Mouse (Mus musculus) liver, embryonic 15.5 days (tissue): ENCODE measurements around the gene Slc38a6. TPM values are rescaled to one million over a fixed set of nuclear protein-coding genes. Genes with fewer than 3 reads are reported as not detected.

Experiments used
- ATAC-seq: fragments of 200-750 bp; cut with Nextera tagmentation; 2 replicates; pipeline ENCODE4 v1.8.0; 2017; ENCODE audit warnings: moderate number of reproducible peaks, mild to moderate bottlenecking, moderate library complexity; ENCODE audit not compliant: insufficient read depth
- H3K27ac ChIP-seq: fragments of 300-500 bp; sonication (generic); replicated peaks from 2 replicates; pipeline ENCODE4 v1.5.1; 2015; ENCODE audit warnings: mild to moderate bottlenecking, inconsistent platforms
- H3K27me3 ChIP-seq: fragments of 300-500 bp; sonication (generic); 2 replicates; pipeline ENCODE4 v1.6.1; 2015; ENCODE audit warnings: mild to moderate bottlenecking, inconsistent platforms
- H3K36me3 ChIP-seq: fragments of 300-500 bp; sonication (generic); replicated peaks from 2 replicates; pipeline ENCODE4 v1.6.1; 2015; ENCODE audit warnings: moderate library complexity, mild to moderate bottlenecking, inconsistent platforms
- H3K4me1 ChIP-seq: fragments of 300-500 bp; sonication (generic); replicated peaks from 2 replicates; pipeline ENCODE4 v1.6.1; 2015; ENCODE audit warnings: inconsistent platforms
- H3K4me2 ChIP-seq: fragments of 300-500 bp; sonication (generic); 2 replicates; pipeline ENCODE4 v1.6.1; 2015; ENCODE audit warnings: moderate library complexity, mild to moderate bottlenecking, inconsistent platforms
- H3K4me3 ChIP-seq: fragments of 300-500 bp; sonication (generic); replicated peaks from 2 replicates; pipeline ENCODE4 v1.5.1; 2015; ENCODE audit warnings: mild to moderate bottlenecking, inconsistent platforms
- H3K9ac ChIP-seq: fragments of 300-500 bp; sonication (generic); 2 replicates; pipeline ENCODE4 v1.6.1; 2015; ENCODE audit warnings: moderate library complexity, mild to moderate bottlenecking, inconsistent platforms
- H3K9me3 ChIP-seq: fragments of 300-500 bp; sonication (generic); replicated peaks from 2 replicates; pipeline ENCODE4 v1.6.1; 2016; ENCODE audit warnings: inconsistent platforms
- WGBS: fragments of 180-500 bp; shearing (Covaris S2); methylation state at CpG from one replicate; pipeline ENCODE4 v1.1.7; 2015; ENCODE audit warnings: mixed read lengths; ENCODE audit not compliant: insufficient replicate concordance; 5-methylcytosine and 5-hydroxymethylcytosine counted together
- polyA plus RNA-seq: library from polyadenylated mRNA; unstranded; fragments of >200 nt; fragmentation: Nextera tagmentation; extraction: Ambion mirVana; gene quantifications from 2 replicates; pipeline ENCODE4 v1.2.1, GENCODE M21; 2015

Gene Slc38a6
- polyA plus RNA-seq, 1 experiment from 2014 or later, result 1.0 TPM

- H3K4me1 ChIP-seq, result no peaks in the 10 kb centered on the region
- no peaks in the 10 kb centered on the region for H3K9me3 ChIP-seq
- H3K4me2 ChIP-seq, result no peak overlapping the region
- no peaks in the 10 kb centered on the region for H3K36me3 ChIP-seq
- no peak overlapping the region for H3K9ac ChIP-seq
- no peak overlapping the region for H3K27ac ChIP-seq
- no peaks in the 10 kb centered on the region for H3K27me3 ChIP-seq
- no peak for ATAC-seq
- WGBS, result 59% methylated on average over 5 of the region's 5 CpGs
- H3K4me3 ChIP-seq, result no peak overlapping the region
Measured at GRCm38 (mm10) chr12:73357311-73357710, 70.7 kb downstream of the Slc38a6 start.

GRCm38 (mm10) chr12:73357736-73358135 lies 71.2 kb downstream of the Slc38a6 start:
- Histone ChIP-seq H3K27ac (no peak overlapping the region), H3K27me3 (no peaks in the 10 kb centered on the region), H3K4me3 (no peak overlapping the region), H3K4me1 (no peaks in the 10 kb centered on the region), H3K4me2 (no peak overlapping the region), H3K36me3 (no peaks in the 10 kb centered on the region), H3K9ac (no peak overlapping the region), H3K9me3 (no peaks in the 10 kb centered on the region)
- ATAC-seq, result no peak
- WGBS, result 74% methylated on average over 3 of the region's 3 CpGs

- Histone ChIP-seq H3K4me3 (no peak overlapping the region), H3K27ac (no peak overlapping the region), H3K4me1 (no peaks in the 10 kb centered on the region), H3K9ac (no peak overlapping the region), H3K4me2 (no peak overlapping the region), H3K9me3 (no peaks in the 10 kb centered on the region), H3K27me3 (no peaks in the 10 kb centered on the region), H3K36me3 (no peaks in the 10 kb centered on the region)
- 81% methylated on average over 2 of the region's 2 CpGs for WGBS
- no peak for ATAC-seq
Measured at GRCm38 (mm10) chr12:73358640-73359039, 72.1 kb downstream of the Slc38a6 start.

GRCm38 (mm10) chr12:73359520-73359919 lies 72.9 kb downstream of the Slc38a6 start:
- no peak overlapping the region for H3K27ac ChIP-seq
- H3K36me3 ChIP-seq, result no peaks in the 10 kb centered on the region
- H3K4me1 ChIP-seq, result no peaks in the 10 kb centered on the region
- WGBS, result 38% methylated on average over 4 of the region's 4 CpGs
- H3K4me3 ChIP-seq, result no peak overlapping the region
- H3K9me3 ChIP-seq, result no peaks in the 10 kb centered on the region
- ATAC-seq, result no peak
- H3K4me2 ChIP-seq, result no peak overlapping the region
- no peaks in the 10 kb centered on the region for H3K27me3 ChIP-seq
- H3K9ac ChIP-seq, result no peak overlapping the region

GRCm38 (mm10) chr12:73361201-73361600 lies 74.6 kb downstream of the Slc38a6 start:
- no peaks in the 10 kb centered on the region for H3K36me3 ChIP-seq
- no peak for ATAC-seq
- no peak overlapping the region for H3K9ac ChIP-seq
- no peaks in the 10 kb centered on the region for H3K4me1 ChIP-seq
- no peak overlapping the region for H3K27ac ChIP-seq
- no peaks in the 10 kb centered on the region for H3K9me3 ChIP-seq
- H3K4me3 ChIP-seq, result no peak overlapping the region
- H3K27me3 ChIP-seq, result no peaks in the 10 kb centered on the region
- H3K4me2 ChIP-seq, result no peak overlapping the region
- 53% methylated on average over 11 of the region's 11 CpGs for WGBS

GRCm38 (mm10) chr12:73363401-73363800 lies 76.8 kb downstream of the Slc38a6 start:
- no peak overlapping the region for H3K4me3 ChIP-seq
- no peak overlapping the region for H3K4me2 ChIP-seq
- H3K27ac ChIP-seq, result no peak overlapping the region
- 50% methylated on average over 6 of the region's 6 CpGs for WGBS
- no peaks in the 10 kb centered on the region for H3K9me3 ChIP-seq
- H3K27me3 ChIP-seq, result 0 out of 2 replicates have a peak, but pooled peaks cover 6% of the 10 kb centered on the region
- no peak for ATAC-seq
- H3K4me1 ChIP-seq, result no peaks in the 10 kb centered on the region
- no peaks in the 10 kb centered on the region for H3K36me3 ChIP-seq
- H3K9ac ChIP-seq, result no peak overlapping the region

- H3K4me3 ChIP-seq, result no peak overlapping the region
- H3K27me3 ChIP-seq, result 0 out of 2 replicates have a peak, but pooled peaks cover 6% of the 10 kb centered on the region
- ATAC-seq, result no peak
- no peak overlapping the region for H3K4me2 ChIP-seq
- H3K36me3 ChIP-seq, result no peaks in the 10 kb centered on the region
- H3K9ac ChIP-seq, result no peak overlapping the region
- no peaks in the 10 kb centered on the region for H3K4me1 ChIP-seq
- 63% methylated on average over 3 of the region's 3 CpGs for WGBS
- H3K27ac ChIP-seq, result no peak overlapping the region
- H3K9me3 ChIP-seq, result no peaks in the 10 kb centered on the region
Measured at GRCm38 (mm10) chr12:73363956-73364355, 77.4 kb downstream of the Slc38a6 start.

- Histone ChIP-seq H3K4me1 (no peaks in the 10 kb centered on the region), H3K4me3 (no peak overlapping the region), H3K36me3 (no peaks in the 10 kb centered on the region), H3K27ac (no peak overlapping the region), H3K9me3 (no peaks in the 10 kb centered on the region), H3K27me3 (0 out of 2 replicates have a peak, but pooled peaks cover 6% of the 10 kb centered on the region), H3K4me2 (no peak overlapping the region), H3K9ac (no peak overlapping the region)
- WGBS, result 60% methylated on average over 7 of the region's 7 CpGs
- ATAC-seq, result no peak
Measured at GRCm38 (mm10) chr12:73366581-73366980, 80.0 kb downstream of the Slc38a6 start.

- no peaks in the 10 kb centered on the region for H3K4me1 ChIP-seq
- WGBS, result 38% methylated on average over 20 of the region's 20 CpGs
- no peak overlapping the region for H3K9ac ChIP-seq
- no peak overlapping the region for H3K4me2 ChIP-seq
- H3K27ac ChIP-seq, result no peak overlapping the region
- ATAC-seq, result no peak
- 0 out of 2 replicates have a peak, but pooled peaks cover 6% of the 10 kb centered on the region for H3K27me3 ChIP-seq
- no peak overlapping the region for H3K4me3 ChIP-seq
- no peaks in the 10 kb centered on the region for H3K36me3 ChIP-seq
- no peaks in the 10 kb centered on the region for H3K9me3 ChIP-seq
Measured at GRCm38 (mm10) chr12:73367460-73368079, 81.0 kb downstream of the Slc38a6 start.

GRCm38 (mm10) chr12:73368868-73369608 lies 82.5 kb downstream of the Slc38a6 start:
- H3K4me3 ChIP-seq, result no peak overlapping the region
- no peak for ATAC-seq
- 54% methylated on average over 7 of the region's 7 CpGs for whole genome bisulfite sequencing

GRCm38 (mm10) chr12:73370367-73370944 lies 83.9 kb downstream of the Slc38a6 start:
- H3K9ac ChIP-seq, result no peak overlapping the region
- H3K9me3 ChIP-seq, result no peaks in the 10 kb centered on the region
- no peaks in the 10 kb centered on the region for H3K4me1 ChIP-seq
- H3K27me3 ChIP-seq, result 0 out of 2 replicates have a peak, but pooled peaks cover 6% of the 10 kb centered on the region
- H3K4me2 ChIP-seq, result no peak overlapping the region
- H3K36me3 ChIP-seq, result no peaks in the 10 kb centered on the region
- no peak overlapping the region for H3K27ac ChIP-seq
- no peak overlapping the region for H3K4me3 ChIP-seq
- 44% methylated on average over 4 of the region's 4 CpGs for WGBS
- no peak for ATAC-seq

More at GRCm38 (mm10) chr12:73368868-73369608, 82.5 kb downstream of the Slc38a6 start:
- H3K27ac ChIP-seq, result no peak overlapping the region
- no peak overlapping the region for H3K4me2 ChIP-seq
- H3K9ac ChIP-seq, result no peak overlapping the region
- H3K36me3 ChIP-seq, result no peaks in the 10 kb centered on the region
- no peaks in the 10 kb centered on the region for H3K9me3 ChIP-seq
- H3K27me3 ChIP-seq, result 0 out of 2 replicates have a peak, but pooled peaks cover 6% of the 10 kb centered on the region
- no peaks in the 10 kb centered on the region for H3K4me1 ChIP-seq
